Mouse (Mus musculus): ENCODE data around the gene Svep1. TPM values are rescaled to one million over a fixed set of nuclear protein-coding genes. Genes with fewer than 3 reads are reported as not detected.
A peak's percentile ranks its signal among the peaks of the same experiment; 100 is the strongest.

Svep1 gene
- total RNA-seq (2021), result 1 to 10 TPM; 2.4 to 2.6 TPM

- intact Hi-C loops (cut with DNase I), result no loop called here
- DNase-seq, result peak; percentile 25
Measured at GRCm38 (mm10) chr4:58206115-58206945, at the start of gene Svep1. TSS of gene Svep1 (minus strand) at chr4:58206859.

DNA sequence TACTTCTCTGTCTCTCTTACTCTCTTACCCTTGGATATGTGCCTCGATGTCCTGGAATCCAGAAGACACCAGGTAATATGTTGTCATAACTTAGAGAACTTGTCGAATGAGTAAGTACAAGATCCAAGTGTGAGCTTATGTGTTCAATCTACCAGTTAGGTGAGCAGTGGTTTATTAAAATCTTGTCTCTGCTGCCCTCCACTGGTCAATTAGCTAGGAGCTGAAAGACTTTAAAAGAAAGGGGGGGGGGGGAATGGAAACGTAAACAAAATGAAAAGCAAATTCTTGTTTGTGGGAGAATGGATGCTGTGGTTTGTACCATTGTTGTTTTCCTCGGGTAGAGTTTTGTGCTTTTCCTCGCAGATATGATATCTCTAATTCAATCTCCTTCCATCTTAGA lies 46.8 kb upstream of the Svep1 start:
- intact Hi-C loops (cut with DNase I), result no loop called here
- peak; percentile 30 for DNase-seq

DNA sequence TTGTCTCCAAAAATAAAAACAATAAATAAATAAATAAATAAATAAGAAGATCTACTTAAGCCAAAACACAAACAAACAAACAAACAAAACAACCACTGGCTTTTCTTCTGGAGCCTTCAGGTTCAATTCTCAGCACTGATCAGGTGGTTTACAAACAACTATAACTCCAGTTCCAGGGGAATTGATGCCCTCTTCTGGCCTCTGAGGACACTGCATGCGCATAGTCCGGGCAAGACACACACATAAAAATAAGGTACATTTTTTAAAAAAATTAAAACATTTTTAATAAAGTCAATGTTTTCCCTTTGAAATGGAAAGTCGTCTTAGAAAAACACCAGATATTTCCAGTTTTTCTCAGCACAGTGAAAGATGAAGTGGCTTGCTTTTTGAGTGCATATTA lies 45.7 kb upstream of the Svep1 start:
- intact Hi-C loops (cut with DNase I), result no loop called here
- DNase-seq, result no peak

GRCm38 (mm10) chr4:58245544-58245943 lies 38.9 kb upstream of the Svep1 start:
- intact Hi-C loops (cut with DNase I), result loop anchor here (10.0 kb wide), 2 partner anchors 161 to 341 kb away; no protein-coding TSS in a partner anchor
- no peak for DNase-seq

DNA sequence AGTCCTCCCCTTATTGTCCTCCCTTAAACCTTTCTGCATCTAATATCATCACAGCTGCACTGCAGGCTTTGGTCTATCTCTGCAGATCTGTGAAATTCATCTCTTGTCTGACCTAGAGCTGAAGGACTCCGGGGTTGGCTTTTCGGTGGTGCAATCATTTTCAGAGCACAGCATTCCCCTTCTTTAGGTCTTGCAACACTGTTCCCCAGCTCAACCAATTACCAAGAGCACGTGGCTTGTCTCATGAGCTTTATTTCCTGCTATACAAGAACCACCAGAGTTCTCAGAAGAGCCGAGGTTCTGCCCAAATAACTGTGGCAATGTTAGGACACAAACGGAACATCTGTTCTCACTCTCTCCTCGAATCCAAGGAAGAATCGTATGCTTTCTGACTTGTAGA lies 33.8 kb upstream of the Svep1 start:
- DNase-seq, result no peak
- intact Hi-C loops (cut with DNase I), result loop anchor here (10.0 kb wide), 2 partner anchors 156 to 336 kb away; no protein-coding TSS in a partner anchor

GRCm38 (mm10) chr4:58235828-58236227 lies 29.2 kb upstream of the Svep1 start:
- DNase-seq, result no peak
- intact Hi-C loops (cut with DNase I), result no loop called here

DNA sequence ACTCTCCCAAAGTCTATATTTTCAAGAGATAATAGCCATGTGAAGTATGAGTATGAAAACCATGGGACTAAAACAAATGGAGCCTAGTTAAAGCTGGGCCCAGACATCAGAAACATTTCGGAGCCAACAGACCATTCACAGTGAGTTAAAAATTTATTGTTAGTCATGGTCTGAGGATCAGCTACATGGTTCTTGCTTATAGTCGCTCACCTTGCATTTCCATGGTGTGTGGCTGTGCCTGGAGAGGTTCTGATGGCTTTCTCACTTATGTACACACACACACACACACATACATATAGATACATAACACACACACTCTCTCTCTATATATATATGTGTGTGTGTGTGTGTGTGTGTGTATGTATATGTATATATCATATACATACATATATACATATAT lies 16.8 kb upstream of the Svep1 start:
- intact Hi-C loops (cut with DNase I), result no loop called here
- no peak for DNase-seq

- DNase-seq, result no peak
- intact Hi-C loops (cut with DNase I), result no loop called here
Measured at GRCm38 (mm10) chr4:58211374-58211773, 4.7 kb upstream of the Svep1 start.

DNA sequence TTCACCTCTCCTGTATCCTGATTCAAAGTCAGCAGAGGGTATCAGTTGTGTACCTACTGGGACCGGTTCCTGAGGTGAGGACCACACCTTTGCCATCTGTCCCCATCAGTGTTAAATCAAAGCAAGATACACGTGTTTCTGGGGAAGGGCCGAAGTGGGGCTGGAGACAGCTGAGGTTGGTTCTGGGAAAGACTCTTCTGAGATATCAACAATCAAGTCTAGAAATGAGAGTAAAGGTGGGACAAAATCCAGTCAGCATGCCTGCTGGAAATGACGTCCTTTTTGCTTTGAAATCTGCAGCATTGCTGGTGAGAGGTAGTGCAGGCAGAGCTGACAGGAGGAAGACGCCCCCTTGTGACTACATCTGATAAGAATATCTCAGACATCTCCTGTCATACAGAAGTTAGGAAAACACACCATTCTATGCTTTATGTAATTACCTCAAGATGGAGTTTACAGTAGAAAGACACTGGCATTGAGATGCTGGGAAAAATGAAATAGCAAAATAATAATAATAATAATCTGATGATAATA lies 4.0 kb upstream of the Svep1 start:
- no peak for DNase-seq
- intact Hi-C loops (cut with DNase I), result no loop called here

DNA sequence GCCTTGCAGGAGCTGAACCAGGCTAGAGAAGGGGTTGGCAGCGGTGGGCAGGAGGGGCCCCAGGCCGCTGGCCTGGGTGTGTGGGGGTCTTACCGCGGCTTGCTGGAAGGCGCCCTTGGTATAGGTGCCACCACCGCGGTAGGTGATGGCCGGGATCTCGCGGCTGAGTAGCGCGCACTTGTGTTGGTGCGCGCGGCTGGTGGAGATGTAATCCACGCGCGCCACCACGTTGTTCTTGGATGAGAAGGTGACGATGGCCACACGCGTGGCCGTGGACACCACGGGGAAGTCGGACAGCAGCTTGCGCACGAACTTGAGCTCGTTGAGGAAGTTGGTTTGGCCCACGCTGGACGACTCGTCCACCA lies 927 bp downstream of the Svep1 start:
- DNase-seq, result no peak
- intact Hi-C loops (cut with DNase I), result no loop called here

DNA sequence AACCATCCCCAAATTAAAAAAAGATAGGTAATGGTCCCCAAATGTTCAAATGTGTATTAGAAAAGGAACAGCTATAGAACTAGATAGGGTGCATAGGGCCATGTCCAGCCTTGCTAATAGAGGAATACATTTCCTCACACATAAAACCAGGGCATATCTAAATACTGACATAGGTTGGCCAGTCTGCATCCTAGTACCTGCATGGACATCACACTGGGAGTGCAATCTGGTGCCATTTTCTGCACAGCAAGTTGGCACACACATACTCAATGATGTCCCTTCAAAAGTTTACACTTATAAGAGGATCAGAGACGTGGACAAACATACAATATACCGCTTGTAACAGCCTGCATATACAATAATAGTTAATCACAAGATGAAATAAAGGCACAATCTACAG lies 5.0 kb downstream of the Svep1 start:
- no peak for DNase-seq
- intact Hi-C loops (cut with DNase I), result no loop called here

DNA sequence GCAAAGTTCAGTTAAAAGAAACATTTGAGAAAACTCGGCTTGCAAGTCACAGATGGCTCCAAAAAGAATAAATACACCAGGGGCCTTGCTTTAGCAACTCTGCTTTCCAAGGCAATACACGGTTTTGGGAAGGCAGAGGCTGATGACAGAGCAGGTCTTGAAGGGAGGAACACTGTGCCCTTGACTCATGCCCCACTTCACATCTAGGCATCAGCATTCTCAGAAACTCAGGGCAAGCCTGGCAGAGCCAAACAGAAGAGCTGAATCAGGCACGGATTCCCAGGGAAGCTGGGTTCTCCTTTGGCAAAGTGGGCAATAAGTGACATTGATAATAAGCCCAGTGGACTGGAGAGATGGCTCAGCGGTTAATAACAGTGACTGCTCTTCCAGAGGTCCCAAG lies 5.8 kb downstream of the Svep1 start:
- intact Hi-C loops (cut with DNase I), result no loop called here
- no peak for DNase-seq

DNA sequence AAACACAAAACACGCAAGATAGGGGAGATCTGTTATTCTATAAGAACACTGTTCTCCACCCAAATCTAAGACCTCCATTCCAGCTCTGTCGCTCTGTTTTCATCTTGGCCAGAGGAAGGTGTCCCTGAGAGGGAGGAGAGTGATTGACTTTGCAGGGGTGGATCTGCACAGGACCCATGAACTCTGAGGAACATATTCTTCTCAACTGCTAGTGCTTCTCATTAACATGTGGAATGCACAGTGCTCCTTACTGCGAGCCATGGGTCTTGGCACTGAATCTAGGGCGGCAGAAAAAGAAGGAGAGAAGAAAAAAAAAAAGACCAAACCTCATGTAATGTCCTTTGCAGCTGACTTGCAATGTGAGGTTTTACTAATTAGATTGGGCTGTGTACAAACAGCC lies 9.4 kb downstream of the Svep1 start:
- no peak for DNase-seq
- intact Hi-C loops (cut with DNase I), result no loop called here

DNA sequence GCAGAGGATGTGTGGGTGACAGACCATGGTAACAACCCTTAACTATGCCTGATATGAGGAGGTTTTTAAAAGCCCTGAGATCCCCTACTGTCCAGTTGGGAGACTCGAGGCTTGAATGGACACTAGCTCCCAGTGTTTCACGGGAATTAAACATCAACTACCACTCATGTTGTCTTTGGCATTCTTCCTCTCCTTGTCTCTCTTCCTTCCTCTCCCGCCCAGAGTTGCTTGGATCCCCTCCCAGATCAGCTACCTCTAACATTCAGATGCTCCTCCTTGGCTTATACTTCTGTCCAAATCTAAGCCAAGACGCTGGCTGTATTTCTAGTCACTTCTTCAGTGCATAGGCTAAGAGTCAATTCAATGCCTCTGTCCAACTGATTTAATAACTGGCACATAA lies 9.9 kb downstream of the Svep1 start:
- peak; percentile 50 for DNase-seq
- intact Hi-C loops (cut with DNase I), result no loop called here

- no peak for DNase-seq
Measured at GRCm38 (mm10) chr4:58195936-58196335, 10.7 kb downstream of the Svep1 start.

DNA sequence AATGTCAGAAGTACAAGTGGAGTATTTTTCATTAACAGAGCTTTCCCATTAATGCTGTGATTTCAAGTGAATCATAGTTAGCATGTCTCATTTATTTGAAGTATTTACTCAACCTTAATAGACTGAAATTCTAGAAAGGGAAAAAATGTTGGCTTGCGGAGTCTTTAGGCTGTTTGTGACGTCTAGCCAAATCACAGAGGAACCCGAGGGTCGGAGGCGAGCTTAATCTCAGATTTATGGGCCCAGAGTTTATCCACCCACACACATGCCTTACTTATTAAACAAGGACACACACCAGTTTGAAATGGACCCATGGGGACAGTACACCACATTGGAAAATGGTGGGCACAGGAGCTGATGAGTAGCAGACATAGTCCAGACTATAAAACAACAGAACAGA lies 17.4 kb downstream of the Svep1 start:
- DNase-seq, result no peak

More at GRCm38 (mm10) chr4:58195936-58196335, 10.7 kb downstream of the Svep1 start:
- intact Hi-C loops (cut with DNase I), result no loop called here

DNA sequence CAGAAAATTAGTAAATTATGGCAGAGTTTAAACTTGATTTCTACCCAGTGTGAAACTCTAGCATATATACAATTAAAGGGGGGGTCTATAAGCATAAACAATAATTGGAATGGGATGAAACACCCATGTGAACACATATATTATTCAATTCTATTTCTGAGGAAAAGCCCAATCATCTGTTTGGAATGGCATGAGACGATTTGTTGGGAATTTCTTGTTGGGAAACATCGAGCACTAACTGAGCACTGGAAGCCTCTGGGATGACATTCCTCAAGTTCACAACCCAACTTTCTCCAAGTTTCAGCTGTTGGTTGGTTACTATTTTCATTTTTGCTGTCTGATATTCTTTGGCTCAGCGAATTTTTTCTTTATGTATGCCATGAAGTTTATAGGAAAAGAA lies 21.3 kb downstream of the Svep1 start:
- intact Hi-C loops (cut with DNase I), result no loop called here

More for the DNA sequence above, 17.4 kb downstream of the Svep1 start:
- intact Hi-C loops (cut with DNase I), result no loop called here

DNA sequence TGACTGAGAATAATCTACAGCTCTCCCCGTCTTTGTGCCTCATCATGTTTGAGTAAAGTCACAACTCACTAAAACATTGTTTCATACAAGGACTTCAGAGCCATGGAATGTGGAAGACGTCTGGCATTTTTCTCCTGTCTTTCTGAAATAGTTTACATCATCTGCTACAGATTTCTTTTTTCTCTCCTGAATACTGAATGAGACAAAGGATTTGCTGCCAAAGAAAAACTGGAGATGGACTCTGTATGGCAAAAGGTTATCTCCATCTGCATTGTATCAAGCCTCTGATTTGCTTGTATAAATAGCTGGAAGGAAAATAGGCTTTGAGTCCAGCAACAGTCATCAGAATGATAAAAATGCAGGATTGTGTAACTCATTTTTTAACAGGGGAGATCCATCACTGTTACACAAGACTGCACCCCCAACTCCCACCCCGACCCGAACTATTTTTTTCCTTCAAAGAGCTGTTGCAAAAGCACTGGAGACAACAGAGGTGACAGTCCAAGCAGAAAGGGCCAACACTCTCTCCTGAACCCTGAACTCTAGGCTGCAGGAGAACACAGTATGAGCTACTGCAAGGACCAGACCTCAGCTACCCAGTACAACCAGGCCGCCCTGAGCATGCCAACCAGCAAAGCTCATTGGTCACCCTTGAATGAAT lies 21.8 kb downstream of the Svep1 start:
- intact Hi-C loops (cut with DNase I), result no loop called here
- DNase-seq, result no peak

More for the DNA sequence above, 21.3 kb downstream of the Svep1 start:
- no peak for DNase-seq

GRCm38 (mm10) chr4:58183897-58184296 lies 22.8 kb downstream of the Svep1 start:
- intact Hi-C loops (cut with DNase I), result no loop called here
- DNase-seq, result no peak

GRCm38 (mm10) chr4:58178489-58178888 lies 28.2 kb downstream of the Svep1 start:
- no peak for DNase-seq
- intact Hi-C loops (cut with DNase I), result no loop called here

DNA sequence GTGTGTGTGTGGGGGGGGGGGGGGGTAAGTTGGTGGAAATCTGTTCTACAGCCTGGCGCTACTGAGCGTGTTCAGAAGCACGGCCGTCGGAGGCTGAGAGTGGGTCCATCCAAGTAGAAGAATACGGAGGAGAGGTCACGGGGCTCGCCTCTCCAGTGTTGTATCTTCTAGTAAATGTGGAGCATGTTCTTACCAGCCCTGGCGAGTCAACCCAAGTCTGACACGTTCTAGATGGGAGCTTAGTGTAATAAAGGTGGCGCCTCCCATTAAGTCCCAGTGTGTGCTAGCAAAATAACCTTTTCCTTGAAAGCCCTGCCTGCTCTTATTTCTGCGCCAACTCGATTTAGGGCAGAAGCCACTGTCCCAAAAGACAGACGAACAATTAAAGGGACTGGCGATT lies 29.4 kb downstream of the Svep1 start:
- no peak for DNase-seq
- intact Hi-C loops (cut with DNase I), result no loop called here

GRCm38 (mm10) chr4:58174435-58174987 lies 32.1 kb downstream of the Svep1 start:
- intact Hi-C loops (cut with DNase I), result no loop called here
- peak; percentile 97 for DNase-seq

Measured in left cerebral cortex, postnatal 4 days (tissue).